Mouse (Mus musculus) MEL (cell line): ENCODE measurements at regions not wholly inside any gene's neighbourhood (a gene's known extent, or its start where the extent isn't known, plus 50 kb on each side); places are given as distances from the start of the nearest gene placed in this dataset.

Source experiments
- CTCF ChIP-seq, 3 experiments: IDR thresholded peaks in 2 of 3; conservative IDR thresholded peaks in 1 of 3; 2 replicates each; pipeline ENCODE4 v1.5.1; 2011 to 2012; ENCODE audit warnings: low read length in 3 of 3, low read depth in 2 of 3, mild to moderate bottlenecking in 2 of 3, improper control_type of control experiment in 1 of 3, inconsistent platforms in 1 of 3, mixed read lengths in 1 of 3, moderate library complexity in 1 of 3; ENCODE audit not compliant: control insufficient read depth in 1 of 3, insufficient read depth in 1 of 3, poor library complexity in 1 of 3, severe bottlenecking in 1 of 3
- EP300 ChIP-seq, 2 experiments: IDR thresholded peaks; 2 replicates each; pipeline ENCODE4 v1.6.1; 2011; ENCODE audit warnings: improper control_type of control experiment in 2 of 2, low read length in 2 of 2, low read depth in 1 of 2, mild to moderate bottlenecking in 1 of 2
- ETS1 ChIP-seq: IDR thresholded peaks from 2 replicates; pipeline ENCODE4 v1.6.1; 2012; ENCODE audit warnings: low read depth, mild to moderate bottlenecking, inconsistent platforms, low read length, improper control_type of control experiment, moderate library complexity
- NRF1 ChIP-seq: IDR thresholded peaks from 2 replicates; pipeline ENCODE4 v1.6.1; 2014; ENCODE audit warnings: low read depth, mild to moderate bottlenecking, inconsistent platforms, low read length, improper control_type of control experiment, moderate library complexity; ENCODE audit not compliant: poor library complexity, insufficient read depth, severe bottlenecking
- POLR2A ChIP-seq, 2 experiments: IDR thresholded peaks; 2 replicates each; pipeline ENCODE4 v1.6.1; 2011 to 2012; ENCODE audit warnings: low read length in 2 of 2, mild to moderate bottlenecking in 2 of 2, control low read depth in 1 of 2, improper control_type of control experiment in 1 of 2, low read depth in 1 of 2, moderate library complexity in 1 of 2; ENCODE audit not compliant: control insufficient read depth in 1 of 2, insufficient read depth in 1 of 2, poor library complexity in 1 of 2
- SIN3A ChIP-seq: IDR thresholded peaks from 2 replicates; pipeline ENCODE4 v1.6.1; 2012; ENCODE audit warnings: low read length, improper control_type of control experiment, inconsistent platforms

DNA sequence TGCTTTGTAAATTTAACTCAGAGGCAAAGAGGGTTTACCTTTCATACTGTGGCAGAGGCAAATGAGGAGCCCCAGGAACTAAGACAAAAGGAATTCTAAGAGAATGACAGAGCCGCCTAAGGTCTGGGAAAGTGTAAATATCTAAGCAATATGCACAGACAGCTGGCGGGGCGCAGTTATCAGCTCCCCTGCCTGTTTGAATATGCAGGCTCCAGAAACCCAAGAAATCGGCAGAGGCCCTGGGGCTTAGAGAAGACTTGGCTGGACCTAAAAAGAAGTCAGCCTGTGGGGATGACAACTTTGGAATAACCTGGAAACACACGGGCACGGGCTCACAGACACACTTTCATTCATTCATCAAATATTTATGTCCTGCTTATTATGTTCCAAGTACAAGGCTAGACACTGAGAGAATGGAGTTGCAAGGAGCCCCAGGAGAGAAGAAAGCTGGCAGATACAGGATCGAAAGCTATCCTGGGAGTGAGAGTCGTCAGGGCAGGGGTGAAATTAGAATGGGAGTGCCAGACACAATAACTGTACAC lies 222.2 kb upstream of the Rpl38 start:
- no peak for TF ChIP-seq CTCF (IDR thresholded peaks at IDR 0.05 in 2 of 3, conservative IDR thresholded peaks at IDR 0.05 in 1 of 3; ENCODE audit: control insufficient read depth in 1 of 3, insufficient read depth in 1 of 3, low read depth in 2 of 3, low read length in 3 of 3, poor library complexity in 1 of 3, severe bottlenecking in 1 of 3)
- TF ChIP-seq EP300 (IDR thresholded peaks at IDR 0.05; ENCODE audit: low read depth in 1 of 2, low read length in 2 of 2): peak; percentile 34 to 50
- peak; percentile 77 for TF ChIP-seq SIN3A
- no peak for TF ChIP-seq POLR2A (IDR thresholded peaks at IDR 0.05; ENCODE audit: control insufficient read depth in 1 of 2, insufficient read depth in 1 of 2, low read depth in 1 of 2, low read length in 2 of 2, poor library complexity in 1 of 2)
- no peak for TF ChIP-seq NRF1
- TF ChIP-seq ETS1: peak; percentile 52; the same call in 1 of the 2 replicates
